Mouse (Mus musculus) CH12.LX (cell line): ENCODE results near the gene Rhobtb1. TPM values are rescaled to one million over a fixed set of nuclear protein-coding genes. Genes with fewer than 3 reads are reported as not detected.
A peak's percentile ranks its signal among the peaks of the same experiment; 100 is the strongest.

Experiments
- DNase-seq: peaks from one replicate; pipeline ENCODE4 v3.0.0-alpha.2; 2013; ENCODE audit errors: extremely low read depth
- H3K27ac ChIP-seq: 2 replicates; pipeline ENCODE4 v1.5.1; 2012; ENCODE audit warnings: low read depth, mild to moderate bottlenecking, control low read depth, moderate library complexity; ENCODE audit not compliant: insufficient read depth
- H3K27me3 ChIP-seq: replicated peaks from 2 replicates; pipeline ENCODE3; 2012; ENCODE audit warnings: inconsistent platforms
- H3K36me3 ChIP-seq, 2 experiments: replicated peaks in 1 of 2; 2 replicates each; pipeline versions ENCODE3 to v1.6.1; 2012; ENCODE audit warnings: inconsistent platforms in 1 of 2, low read length in 1 of 2, mild to moderate bottlenecking in 1 of 2, mixed read lengths in 1 of 2, moderate library complexity in 1 of 2; ENCODE audit not compliant: control insufficient read depth in 1 of 2, insufficient read depth in 1 of 2
- H3K4me1 ChIP-seq, 2 experiments: 2 replicates each; pipeline ENCODE4 v1.6.1; 2012; ENCODE audit warnings: inconsistent platforms in 1 of 2, moderate library complexity in 1 of 2; ENCODE audit not compliant: insufficient read depth in 2 of 2, control insufficient read depth in 1 of 2
- H3K4me2 ChIP-seq: 2 replicates; pipeline ENCODE4 v1.6.1; 2012; ENCODE audit warnings: low read depth, mild to moderate bottlenecking, control low read depth; ENCODE audit not compliant: poor library complexity, insufficient read depth, severe bottlenecking
- H3K4me3 ChIP-seq, 3 experiments: fragments of 150-350 bp in 1 of 3; sonication (generic) in 1 of 3; replicated peaks in 1 of 3; 2 replicates each; pipeline versions ENCODE3 to v1.5.1; 2011 to 2012; ENCODE audit warnings: low read depth in 2 of 3, low read length in 2 of 3, mild to moderate bottlenecking in 2 of 3, moderate library complexity in 2 of 3, control low read depth in 1 of 3, improper control_type of control experiment in 1 of 3, inconsistent platforms in 1 of 3, mixed read lengths in 1 of 3; ENCODE audit not compliant: poor library complexity in 1 of 3
- H3K79me2 ChIP-seq: replicated peaks from 2 replicates; pipeline ENCODE4 v1.6.1; 2012; ENCODE audit warnings: mild to moderate bottlenecking, moderate library complexity; ENCODE audit not compliant: control insufficient read depth, poor library complexity, insufficient read depth, severe bottlenecking; ENCODE audit errors: extremely low read depth
- H3K9ac ChIP-seq: 2 replicates; pipeline ENCODE4 v1.6.1; 2012; ENCODE audit warnings: low read depth, mild to moderate bottlenecking, control low read depth, moderate library complexity; ENCODE audit not compliant: insufficient read depth
- H3K9me3 ChIP-seq: replicated peaks from 2 replicates; pipeline ENCODE3; 2012; ENCODE audit warnings: low read length, inconsistent platforms, mixed read lengths
- BHLHE40 ChIP-seq: IDR thresholded peaks from 2 replicates; pipeline ENCODE4 v1.6.1; 2011; ENCODE audit warnings: mild to moderate bottlenecking, low read depth, low read length, improper control_type of control experiment
- CHD1 ChIP-seq: IDR thresholded peaks from 2 replicates; pipeline ENCODE4 v1.6.1; 2012; ENCODE audit warnings: low read depth, low read length, improper control_type of control experiment, inconsistent platforms
- ELF1 ChIP-seq: IDR thresholded peaks from 2 replicates; pipeline ENCODE4 v1.6.1; 2014; ENCODE audit warnings: low read depth, mild to moderate bottlenecking, inconsistent platforms, low read length, improper control_type of control experiment
- EP300 ChIP-seq: IDR thresholded peaks from 2 replicates; pipeline ENCODE4 v1.6.1; 2011; ENCODE audit warnings: low read length, improper control_type of control experiment
- ETS1 ChIP-seq: conservative IDR thresholded peaks from 2 replicates; pipeline ENCODE4 v1.6.1; 2012; ENCODE audit warnings: low read depth, mild to moderate bottlenecking, inconsistent platforms, low read length, improper control_type of control experiment, moderate library complexity
- GABPA ChIP-seq: IDR thresholded peaks from 2 replicates; pipeline ENCODE4 v1.6.1; 2012; ENCODE audit warnings: low read depth, low read length, improper control_type of control experiment, inconsistent platforms; ENCODE audit not compliant: insufficient replicate concordance
- IRF4 ChIP-seq: IDR thresholded peaks from 2 replicates; pipeline ENCODE4 v1.6.1; 2014; ENCODE audit warnings: low read depth, mild to moderate bottlenecking, inconsistent platforms, low read length, improper control_type of control experiment
- JUN ChIP-seq: IDR thresholded peaks from 2 replicates; pipeline ENCODE4 v1.6.1; 2011; ENCODE audit warnings: low read depth, mild to moderate bottlenecking, low read length, improper control_type of control experiment, moderate library complexity; ENCODE audit not compliant: insufficient read depth
- KAT2A ChIP-seq: IDR thresholded peaks from 2 replicates; pipeline ENCODE4 v1.6.1; 2012; ENCODE audit warnings: low read length, improper control_type of control experiment, inconsistent platforms; ENCODE audit not compliant: insufficient replicate concordance
- MAFK ChIP-seq: IDR thresholded peaks from 2 replicates; pipeline ENCODE4 v1.6.1; 2011; ENCODE audit warnings: low read length, improper control_type of control experiment; ENCODE audit not compliant: insufficient replicate concordance
- MAX ChIP-seq: IDR thresholded peaks from 2 replicates; pipeline ENCODE4 v1.6.1; 2011; ENCODE audit warnings: low read length, improper control_type of control experiment
- MAZ ChIP-seq: IDR thresholded peaks from 2 replicates; pipeline ENCODE4 v1.6.1; 2012; ENCODE audit warnings: low read depth, mild to moderate bottlenecking, inconsistent platforms, low read length, improper control_type of control experiment, moderate library complexity
- MYC ChIP-seq: IDR thresholded peaks from 2 replicates; pipeline ENCODE4 v1.6.1; 2011; ENCODE audit warnings: low read depth, mild to moderate bottlenecking, improper control_type of control experiment, low read length
- NELFE ChIP-seq: IDR thresholded peaks from 2 replicates; pipeline ENCODE4 v1.6.1; 2011; ENCODE audit warnings: low read depth, low read length, improper control_type of control experiment
- PAX5 ChIP-seq: IDR thresholded peaks from 2 replicates; pipeline ENCODE4 v1.6.1; 2012; ENCODE audit warnings: low read length, inconsistent platforms, mixed read lengths
- POLR2A ChIP-seq: IDR thresholded peaks from 2 replicates; pipeline ENCODE4 v1.6.1; 2011; ENCODE audit warnings: low read depth, mild to moderate bottlenecking, improper control_type of control experiment, low read length
- RAD21 ChIP-seq: IDR thresholded peaks from 2 replicates; pipeline ENCODE4 v1.6.1; 2011; ENCODE audit warnings: low read depth, mild to moderate bottlenecking, low read length, improper control_type of control experiment, moderate library complexity
- RCOR1 ChIP-seq: conservative IDR thresholded peaks from 2 replicates; pipeline ENCODE4 v1.6.1; 2012; ENCODE audit warnings: low read depth, mild to moderate bottlenecking, inconsistent platforms, low read length, improper control_type of control experiment
- SIN3A ChIP-seq: IDR thresholded peaks from 2 replicates; pipeline ENCODE4 v1.6.1; 2012; ENCODE audit warnings: low read length, improper control_type of control experiment, inconsistent platforms
- SMC3 ChIP-seq: IDR thresholded peaks from 2 replicates; pipeline ENCODE4 v1.6.1; 2011; ENCODE audit warnings: low read depth, low read length, improper control_type of control experiment
- TBP ChIP-seq: conservative IDR thresholded peaks from 2 replicates; pipeline ENCODE4 v1.6.1; 2011; ENCODE audit warnings: low read depth, low read length, improper control_type of control experiment
- TCF12 ChIP-seq: IDR thresholded peaks from 2 replicates; pipeline ENCODE4 v1.6.1; 2014; ENCODE audit warnings: low read depth, mild to moderate bottlenecking, inconsistent platforms, low read length, improper control_type of control experiment
- USF1 ChIP-seq: IDR thresholded peaks from 2 replicates; pipeline ENCODE4 v1.6.1; 2014; ENCODE audit warnings: low read depth, mild to moderate bottlenecking, inconsistent platforms, low read length, improper control_type of control experiment
- USF2 ChIP-seq: conservative IDR thresholded peaks from 2 replicates; pipeline ENCODE4 v1.6.1; 2011; ENCODE audit warnings: low read depth, low read length, improper control_type of control experiment
- ZMIZ1 ChIP-seq: IDR thresholded peaks from 2 replicates; pipeline ENCODE4 v1.6.1; 2012; ENCODE audit warnings: low read depth, mild to moderate bottlenecking, inconsistent platforms, low read length, improper control_type of control experiment
- dilution Hi-C: fragments of 300-500 bp; cut with MboI; formaldehyde crosslinking; loops from 2 replicates; pipeline ENCODE4 v1.14.3; 2020; ENCODE audit warnings: low sequenced_read_pairs; ENCODE audit not compliant: extremely low pct_unique_long_range_greater_than_20kb, extremely low pct_ligation_motif_present
- in situ Hi-C: fragments of 300-500 bp; cut with MboI; formaldehyde crosslinking; loops from 3 replicates; pipeline ENCODE4 v1.14.3; 2019; ENCODE audit warnings: low sequenced_read_pairs, low pct_ligation_motif_present, low pct_unique_long_range_greater_than_20kb, mixed read lengths
- polyA plus RNA-seq: library from polyadenylated mRNA; unstranded; fragments of >175 nt; gene quantifications from 2 replicates; pipeline ENCODE4 v1.2.1, GENCODE M21; 2012; ENCODE audit warnings: low read depth; ENCODE audit not compliant: insufficient read length
- total RNA-seq, 2 experiments: library from RNA; depleted of rRNA; stranded (reverse); fragments of 300-350 nt in 1 of 2; fragments of >200 nt in 1 of 2; gene quantifications; 2 replicates each; pipeline ENCODE4 v1.2.3; 2012 to 2014

Gene Rhobtb1
- total and polyA plus RNA-seq, 3 experiments: 3.1 to 12.2 (median 3.4) TPM

GRCm38 (mm10) chr10:69211976-69212375 is 60.7 kb downstream of the Rhobtb1 start:
- H3K27me3 ChIP-seq: peaks cover 6% of the 10 kb centered on the region
- DNase-seq: peak; percentile 18
- peak overlapping the region; percentile 80 for H3K27ac ChIP-seq
- peak overlapping the region; percentile 86 for H3K4me2 ChIP-seq
- TF ChIP-seq RAD21: no peak
- TF ChIP-seq MYC: no peak
- no peak; the same call in 1 of the 2 replicates for TF ChIP-seq MAFK
- no peak for TF ChIP-seq TCF12
- no peak for TF ChIP-seq USF2
- no peak for TF ChIP-seq KAT2A
- TF ChIP-seq RCOR1: peak; percentile 49
- TF ChIP-seq ZMIZ1: no peak
- TF ChIP-seq EP300: no peak
- peak; percentile 25; the same call in 1 of the 2 replicates for TF ChIP-seq POLR2A
- no peak for TF ChIP-seq SMC3
- no peak for TF ChIP-seq MAX
- TF ChIP-seq IRF4: 0 out of 2 replicates have a peak, but pooled peaks have one; percentile 14
- peak; percentile 28; the same call in 1 of the 2 replicates for TF ChIP-seq CHD1
- no peak for TF ChIP-seq NELFE
- no peak for TF ChIP-seq USF1
- peak; percentile 27; the same call in 1 of the 2 replicates for TF ChIP-seq SIN3A
- TF ChIP-seq ETS1: no peak
- TF ChIP-seq BHLHE40: peak; percentile 36; the same call in 1 of the 2 replicates
- TF ChIP-seq MAZ: no peak
- TF ChIP-seq ELF1: no peak
- no peak for TF ChIP-seq GABPA
- no peak for TF ChIP-seq PAX5
- TF ChIP-seq JUN: no peak
- TF ChIP-seq TBP: 0 out of 2 replicates have a peak, but pooled peaks have one; percentile 52
- dilution Hi-C loops (no loop called here), in situ Hi-C loops (no loop called here)
- H3K4me1 ChIP-seq: peaks cover 11 to 32% of the 10 kb centered on the region in 2 experiments
- peaks cover 0 to 7% of the 10 kb centered on the region in 2 experiments for H3K36me3 ChIP-seq
- H3K9ac ChIP-seq: peak overlapping the region; percentile 73
- H3K4me3 ChIP-seq: peak overlapping the region; percentile 43 to 76 (median 64)
- H3K79me2 ChIP-seq: no peaks in the 10 kb centered on the region
- H3K9me3 ChIP-seq: peaks cover 8% of the 10 kb centered on the region
